Mouse (Mus musculus): Measurements from ENCODE around the gene Sgsm2.

DNA sequence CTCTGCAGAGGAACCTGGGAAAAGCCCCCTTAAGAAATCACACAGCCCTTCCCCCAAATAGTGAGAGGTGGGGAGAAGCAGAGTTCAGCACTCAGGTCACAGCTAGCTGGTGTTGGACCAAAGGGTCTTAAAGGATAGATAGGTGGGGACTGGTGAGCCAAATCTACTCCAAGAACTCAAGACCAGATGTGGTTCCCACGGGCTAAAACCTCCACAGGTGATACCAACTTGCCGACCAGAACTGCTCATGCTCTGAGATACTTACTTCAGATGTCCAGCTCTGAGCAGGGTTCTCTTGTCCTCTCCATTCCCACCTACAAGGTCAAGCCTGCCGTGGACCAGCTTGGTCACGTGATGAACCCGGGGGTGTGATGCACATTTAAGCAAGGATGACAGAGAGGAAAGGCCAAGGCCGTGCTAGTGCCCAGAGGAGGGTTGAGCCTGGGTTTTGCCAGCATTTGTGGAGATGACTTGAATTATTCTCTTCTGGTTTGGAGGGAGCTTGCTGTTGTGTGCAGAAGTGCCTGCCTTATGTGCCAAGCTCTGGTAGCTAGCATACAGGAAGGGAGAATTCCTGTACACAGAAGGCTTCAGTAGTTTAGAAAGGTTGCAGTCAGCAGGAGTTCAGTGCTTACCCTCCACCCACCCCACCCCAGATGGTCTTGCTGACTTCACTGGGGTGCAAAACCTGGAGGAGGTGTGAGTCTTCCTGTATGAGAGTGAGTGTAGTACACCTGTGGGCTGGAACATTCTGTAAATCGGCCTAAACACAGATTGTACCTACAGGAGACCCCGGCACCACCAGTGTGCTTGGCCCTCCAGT, 63.1 kb downstream of the Sgsm2 start:
- TF ChIP-seq CTCF (IDR thresholded peaks at IDR 0.05; ENCODE audit: low read depth, low read length), result no peak
- TF ChIP-seq POLR2A (IDR thresholded peaks at IDR 0.05; ENCODE audit: borderline replicate concordance, low read depth, low read length), result no peak
